Mouse (Mus musculus) CH12.LX (cell line): ENCODE data around the gene Fosl2. TPM values are rescaled to one million over a fixed set of nuclear protein-coding genes. Genes with fewer than 3 reads are reported as not detected.

Experiments
- DNase-seq: peaks from one replicate; pipeline ENCODE4 v3.0.0-alpha.2; 2013; ENCODE audit errors: extremely low read depth
- H3K27ac ChIP-seq: 2 replicates; pipeline ENCODE4 v1.5.1; 2012; ENCODE audit warnings: low read depth, mild to moderate bottlenecking, control low read depth, moderate library complexity; ENCODE audit not compliant: insufficient read depth
- H3K27me3 ChIP-seq: replicated peaks from 2 replicates; pipeline ENCODE3; 2012; ENCODE audit warnings: inconsistent platforms
- H3K36me3 ChIP-seq, 2 experiments: replicated peaks in 1 of 2; 2 replicates each; pipeline versions ENCODE3 to v1.6.1; 2012; ENCODE audit warnings: inconsistent platforms in 1 of 2, low read length in 1 of 2, mild to moderate bottlenecking in 1 of 2, mixed read lengths in 1 of 2, moderate library complexity in 1 of 2; ENCODE audit not compliant: control insufficient read depth in 1 of 2, insufficient read depth in 1 of 2
- H3K4me1 ChIP-seq, 2 experiments: 2 replicates each; pipeline ENCODE4 v1.6.1; 2012; ENCODE audit warnings: inconsistent platforms in 1 of 2, moderate library complexity in 1 of 2; ENCODE audit not compliant: insufficient read depth in 2 of 2, control insufficient read depth in 1 of 2
- H3K4me2 ChIP-seq: 2 replicates; pipeline ENCODE4 v1.6.1; 2012; ENCODE audit warnings: low read depth, mild to moderate bottlenecking, control low read depth; ENCODE audit not compliant: poor library complexity, insufficient read depth, severe bottlenecking
- H3K4me3 ChIP-seq, 3 experiments: fragments of 150-350 bp in 1 of 3; sonication (generic) in 1 of 3; replicated peaks in 1 of 3; 2 replicates each; pipeline versions ENCODE3 to v1.5.1; 2011 to 2012; ENCODE audit warnings: low read depth in 2 of 3, low read length in 2 of 3, mild to moderate bottlenecking in 2 of 3, moderate library complexity in 2 of 3, control low read depth in 1 of 3, improper control_type of control experiment in 1 of 3, inconsistent platforms in 1 of 3, mixed read lengths in 1 of 3; ENCODE audit not compliant: poor library complexity in 1 of 3
- H3K79me2 ChIP-seq: replicated peaks from 2 replicates; pipeline ENCODE4 v1.6.1; 2012; ENCODE audit warnings: mild to moderate bottlenecking, moderate library complexity; ENCODE audit not compliant: control insufficient read depth, poor library complexity, insufficient read depth, severe bottlenecking; ENCODE audit errors: extremely low read depth
- H3K9ac ChIP-seq: 2 replicates; pipeline ENCODE4 v1.6.1; 2012; ENCODE audit warnings: low read depth, mild to moderate bottlenecking, control low read depth, moderate library complexity; ENCODE audit not compliant: insufficient read depth
- H3K9me3 ChIP-seq: replicated peaks from 2 replicates; pipeline ENCODE3; 2012; ENCODE audit warnings: low read length, inconsistent platforms, mixed read lengths
- BHLHE40 ChIP-seq: IDR thresholded peaks from 2 replicates; pipeline ENCODE4 v1.6.1; 2011; ENCODE audit warnings: mild to moderate bottlenecking, low read depth, low read length, improper control_type of control experiment
- CHD1 ChIP-seq: IDR thresholded peaks from 2 replicates; pipeline ENCODE4 v1.6.1; 2012; ENCODE audit warnings: low read depth, low read length, improper control_type of control experiment, inconsistent platforms
- CHD2 ChIP-seq: IDR thresholded peaks from 2 replicates; pipeline ENCODE4 v1.6.1; 2011; ENCODE audit warnings: low read length, improper control_type of control experiment
- CTCF ChIP-seq, 2 experiments: IDR thresholded peaks in 1 of 2; conservative IDR thresholded peaks in 1 of 2; 2 replicates each; pipeline ENCODE4 v1.5.1; 2011 to 2012; ENCODE audit warnings: low read depth in 2 of 2, low read length in 2 of 2, improper control_type of control experiment in 1 of 2, inconsistent platforms in 1 of 2, mild to moderate bottlenecking in 1 of 2, moderate library complexity in 1 of 2
- E2F4 ChIP-seq: IDR thresholded peaks from 2 replicates; pipeline ENCODE4 v1.6.1; 2011; ENCODE audit warnings: low read depth, low read length, improper control_type of control experiment; ENCODE audit not compliant: insufficient replicate concordance
- ELF1 ChIP-seq: IDR thresholded peaks from 2 replicates; pipeline ENCODE4 v1.6.1; 2014; ENCODE audit warnings: low read depth, mild to moderate bottlenecking, inconsistent platforms, low read length, improper control_type of control experiment
- EP300 ChIP-seq: IDR thresholded peaks from 2 replicates; pipeline ENCODE4 v1.6.1; 2011; ENCODE audit warnings: low read length, improper control_type of control experiment
- HCFC1 ChIP-seq: IDR thresholded peaks from 2 replicates; pipeline ENCODE4 v1.6.1; 2012; ENCODE audit warnings: low read depth, mild to moderate bottlenecking, inconsistent platforms, low read length, improper control_type of control experiment
- IRF4 ChIP-seq: IDR thresholded peaks from 2 replicates; pipeline ENCODE4 v1.6.1; 2014; ENCODE audit warnings: low read depth, mild to moderate bottlenecking, inconsistent platforms, low read length, improper control_type of control experiment
- JUN ChIP-seq: IDR thresholded peaks from 2 replicates; pipeline ENCODE4 v1.6.1; 2011; ENCODE audit warnings: low read depth, mild to moderate bottlenecking, low read length, improper control_type of control experiment, moderate library complexity; ENCODE audit not compliant: insufficient read depth
- JUND ChIP-seq: conservative IDR thresholded peaks from 2 replicates; pipeline ENCODE4 v1.6.1; 2011; ENCODE audit warnings: low read depth, low read length, improper control_type of control experiment
- MAFK ChIP-seq: IDR thresholded peaks from 2 replicates; pipeline ENCODE4 v1.6.1; 2011; ENCODE audit warnings: low read length, improper control_type of control experiment; ENCODE audit not compliant: insufficient replicate concordance
- MAX ChIP-seq: IDR thresholded peaks from 2 replicates; pipeline ENCODE4 v1.6.1; 2011; ENCODE audit warnings: low read length, improper control_type of control experiment
- MEF2A ChIP-seq: IDR thresholded peaks from 2 replicates; pipeline ENCODE4 v1.6.1; 2014; ENCODE audit warnings: low read depth, mild to moderate bottlenecking, inconsistent platforms, low read length, improper control_type of control experiment, borderline replicate concordance
- MXI1 ChIP-seq: IDR thresholded peaks from 2 replicates; pipeline ENCODE4 v1.6.1; 2011; ENCODE audit warnings: mild to moderate bottlenecking, low read depth, low read length, improper control_type of control experiment
- MYC ChIP-seq: IDR thresholded peaks from 2 replicates; pipeline ENCODE4 v1.6.1; 2011; ENCODE audit warnings: low read depth, mild to moderate bottlenecking, improper control_type of control experiment, low read length
- NRF1 ChIP-seq: IDR thresholded peaks from 2 replicates; pipeline ENCODE4 v1.6.1; 2014; ENCODE audit warnings: low read depth, mild to moderate bottlenecking, inconsistent platforms, low read length, improper control_type of control experiment, moderate library complexity
- PAX5 ChIP-seq: IDR thresholded peaks from 2 replicates; pipeline ENCODE4 v1.6.1; 2012; ENCODE audit warnings: low read length, inconsistent platforms, mixed read lengths
- POLR2A ChIP-seq: IDR thresholded peaks from 2 replicates; pipeline ENCODE4 v1.6.1; 2011; ENCODE audit warnings: low read depth, mild to moderate bottlenecking, improper control_type of control experiment, low read length
- POLR2AphosphoS2 ChIP-seq: IDR thresholded peaks from 2 replicates; pipeline ENCODE4 v1.6.1; 2011; ENCODE audit warnings: low read depth, low read length, improper control_type of control experiment
- RAD21 ChIP-seq: IDR thresholded peaks from 2 replicates; pipeline ENCODE4 v1.6.1; 2011; ENCODE audit warnings: low read depth, mild to moderate bottlenecking, low read length, improper control_type of control experiment, moderate library complexity
- SMC3 ChIP-seq: IDR thresholded peaks from 2 replicates; pipeline ENCODE4 v1.6.1; 2011; ENCODE audit warnings: low read depth, low read length, improper control_type of control experiment
- TBP ChIP-seq: conservative IDR thresholded peaks from 2 replicates; pipeline ENCODE4 v1.6.1; 2011; ENCODE audit warnings: low read depth, low read length, improper control_type of control experiment
- USF1 ChIP-seq: IDR thresholded peaks from 2 replicates; pipeline ENCODE4 v1.6.1; 2014; ENCODE audit warnings: low read depth, mild to moderate bottlenecking, inconsistent platforms, low read length, improper control_type of control experiment
- USF2 ChIP-seq: conservative IDR thresholded peaks from 2 replicates; pipeline ENCODE4 v1.6.1; 2011; ENCODE audit warnings: low read depth, low read length, improper control_type of control experiment
- ZKSCAN1 ChIP-seq: IDR thresholded peaks from 2 replicates; pipeline ENCODE4 v1.6.1; 2012; ENCODE audit warnings: low read depth, inconsistent platforms, low read length, improper control_type of control experiment, borderline replicate concordance
- dilution Hi-C: fragments of 300-500 bp; cut with MboI; formaldehyde crosslinking; loops from 2 replicates; pipeline ENCODE4 v1.14.3; 2020; ENCODE audit warnings: low sequenced_read_pairs; ENCODE audit not compliant: extremely low pct_unique_long_range_greater_than_20kb, extremely low pct_ligation_motif_present
- in situ Hi-C: fragments of 300-500 bp; cut with MboI; formaldehyde crosslinking; loops from 3 replicates; pipeline ENCODE4 v1.14.3; 2019; ENCODE audit warnings: low sequenced_read_pairs, low pct_ligation_motif_present, low pct_unique_long_range_greater_than_20kb, mixed read lengths
- polyA plus RNA-seq: library from polyadenylated mRNA; unstranded; fragments of >175 nt; gene quantifications from 2 replicates; pipeline ENCODE4 v1.2.1, GENCODE M21; 2012; ENCODE audit warnings: low read depth; ENCODE audit not compliant: insufficient read length
- total RNA-seq, 2 experiments: library from RNA; depleted of rRNA; stranded (reverse); fragments of 300-350 nt in 1 of 2; fragments of >200 nt in 1 of 2; gene quantifications; 2 replicates each; pipeline ENCODE4 v1.2.3; 2012 to 2014

The Fosl2 gene
- total and polyA plus RNA-seq, 3 experiments, result 0.23 to 0.91 (median 0.59) TPM

DNA sequence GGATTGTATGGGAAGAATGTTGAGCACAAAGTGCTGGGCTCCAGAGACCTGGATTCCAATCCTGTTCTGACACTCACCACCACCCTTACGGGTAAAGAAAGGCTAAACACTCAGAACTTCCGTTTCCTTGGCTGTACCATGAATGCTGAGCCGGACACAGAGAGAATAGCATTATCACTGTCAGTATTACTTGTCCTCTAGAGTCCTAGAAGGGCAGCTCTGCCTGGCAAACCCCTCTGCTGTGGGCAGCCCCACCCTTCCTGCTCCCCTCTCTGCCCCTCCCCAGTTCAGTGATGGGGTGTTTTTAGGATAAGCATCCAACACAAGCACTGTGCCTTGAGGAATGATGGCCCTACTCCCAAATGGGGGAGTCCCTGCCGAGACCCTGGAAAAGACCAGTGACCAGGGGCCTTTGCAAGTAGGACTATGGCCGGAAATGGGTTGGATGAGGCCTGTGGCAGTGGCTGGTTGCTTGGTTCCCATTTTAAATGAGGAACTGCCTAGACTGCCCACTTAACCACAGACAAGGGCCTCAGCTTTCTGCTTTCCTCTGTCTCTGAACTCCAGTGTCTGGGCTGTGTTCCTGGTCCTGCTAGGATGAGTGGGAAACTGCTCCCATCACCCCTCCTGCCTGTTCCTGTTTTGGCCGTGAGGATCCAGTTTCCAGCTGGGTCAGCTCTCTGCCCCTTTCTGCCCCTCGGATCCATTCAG is 23.2 kb upstream of the Fosl2 start:
- Histone ChIP-seq H3K4me1 (peaks cover 4 to 19% of the 10 kb centered on the region in 2 experiments; a peak in 3 of 4 replicates), H3K27me3 (no peaks in the 10 kb centered on the region), H3K27ac (no peak overlapping the region), H3K79me2 (no peaks in the 10 kb centered on the region), H3K4me2 (no peak overlapping the region), H3K9ac (no peak overlapping the region), H3K9me3 (no peaks in the 10 kb centered on the region)
- in situ Hi-C loops, result no loop called here
- TF ChIP-seq IRF4, result no peak
- no peak for TF ChIP-seq USF2
- TF ChIP-seq TBP, result no peak
- TF ChIP-seq ELF1, result no peak
- no peak for TF ChIP-seq CTCF (conservative IDR thresholded peaks at IDR 0.05 in 1 of 2, IDR thresholded peaks at IDR 0.05 in 1 of 2; ENCODE audit: low read depth in 2 of 2, low read length in 2 of 2)
- no peak for TF ChIP-seq MAX
- no peak for TF ChIP-seq E2F4
- TF ChIP-seq MXI1, result no peak
- no peak for TF ChIP-seq POLR2A
- no peak for TF ChIP-seq CHD1
- TF ChIP-seq BHLHE40, result no peak
- TF ChIP-seq RAD21, result no peak
- TF ChIP-seq SMC3, result no peak
- no peak for TF ChIP-seq CHD2
- TF ChIP-seq USF1, result no peak
- TF ChIP-seq JUND, result no peak
- TF ChIP-seq ZKSCAN1, result no peak
- TF ChIP-seq NRF1, result no peak
- no peak for TF ChIP-seq EP300
- TF ChIP-seq, all 38 proteins: peak for 0
- H3K36me3 ChIP-seq, result no peaks in the 10 kb centered on the region
- dilution Hi-C loops, result no loop called here
- H3K4me3 ChIP-seq, result no peak overlapping the region
- no peak for DNase-seq

GRCm38 (mm10) chr5:32120901-32121376 is 14.7 kb upstream of the Fosl2 start:
- Histone ChIP-seq H3K4me1 (peaks cover 2 to 3% of the 10 kb centered on the region in 2 experiments; a peak in 1 of 4 replicates), H3K79me2 (no peaks in the 10 kb centered on the region), H3K9me3 (no peaks in the 10 kb centered on the region), H3K36me3 (no peaks in the 10 kb centered on the region), H3K9ac (no peak overlapping the region), H3K27ac (no peak overlapping the region), H3K4me3 (no peak overlapping the region), H3K4me2 (no peak overlapping the region), H3K27me3 (no peaks in the 10 kb centered on the region)
- in situ Hi-C loops, result no loop called here
- TF ChIP-seq JUND (no peak), MEF2A (no peak), MAX (no peak), POLR2AphosphoS2 (no peak), BHLHE40 (no peak), RAD21 (no peak), EP300 (no peak), PAX5 (no peak), HCFC1 (no peak), E2F4 (no peak), USF1 (no peak), JUN (no peak), MAFK (no peak), TBP (no peak), MXI1 (no peak), CHD2 (no peak), MYC (no peak)
- dilution Hi-C loops, result no loop called here
- DNase-seq, result no peak
